10 mouse cellular contexts compared by ENCODE assay signal in genomic region chr8:105820925-105821324, GRCm38 (mm10). TPM values are rescaled to one million over a fixed set of nuclear protein-coding genes. Genes with fewer than 3 reads are reported as not detected.
DNase-seq lines count a peak whose midpoint lies in the region; ATAC-seq and TF ChIP-seq lines count a peak whose summit lies in the region.
"Had no signal": no experiment of that assay in that cellular context is flagged by ENCODE, and none has a peak within 500 bp of the region (broad histone marks: within the 10 kb centered on the region; RNA-seq: fewer than 3 reads in every experiment).

No protein-coding gene starts in this region.

- peak; percentile 46; the same call in 1 of the 2 replicates for ATAC-seq in kidney, embryonic 16.5 days (ENCODE audit: low FRiP score, low TSS enrichment)
- ATAC-seq in intestine, postnatal 0 days, result peak; percentile 41; the same call in 1 of the 2 replicates

- intact Hi-C loops in gastrocnemius, adult 2 months (cut with DNase I), result no loop called here

- peaks cover 5% of the 10 kb centered on the region for H3K4me1 ChIP-seq in kidney, embryonic 16.5 days (ENCODE audit: insufficient read depth, low read length)
- H3K4me1 ChIP-seq in intestine, postnatal 0 days (replicated peaks; ENCODE audit: control insufficient read depth, insufficient read depth, low read length), result peaks cover 2% of the 10 kb centered on the region
- H3K4me1 ChIP-seq in spleen, adult 2 months (ENCODE audit: control insufficient read depth, insufficient read depth, insufficient read length), result peaks cover 2% of the 10 kb centered on the region

- no peak overlapping the region for H3K4me2 ChIP-seq in kidney, embryonic 16.5 days (replicated peaks; ENCODE audit: low read depth, low read length)
- no peak overlapping the region for H3K4me2 ChIP-seq in intestine, postnatal 0 days (replicated peaks; ENCODE audit: low read depth)

- DNase-seq in kidney, postnatal 4 days, result no peak
- DNase-seq in gastrocnemius, adult 2 months, result peak; percentile 82
- no peak for DNase-seq in spleen, adult 2 months (ENCODE audit: low read depth in 1 of 2, low spot score in 2 of 2)
- DNase-seq in adipocyte (ENCODE audit: low spot score), result no peak
- no peak for DNase-seq in thymus, postnatal 4 days
- DNase-seq in kidney, adult 18-20 months, result no peak
- DNase-seq: adrenal gland, postnatal 25 days had no signal

- TF ChIP-seq POLR2A in spleen, adult 2 months (IDR thresholded peaks at IDR 0.05; ENCODE audit: low read depth, low read length), result no peak

- no peak overlapping the region for H3K9ac ChIP-seq in kidney, embryonic 16.5 days (replicated peaks; ENCODE audit: low read length)
- no peak overlapping the region for H3K9ac ChIP-seq in intestine, postnatal 0 days (ENCODE audit: low read depth, low read length)

- peaks cover 34% of the 10 kb centered on the region for H3K36me3 ChIP-seq in kidney, embryonic 16.5 days (ENCODE audit: insufficient read depth, low read length)
- peaks cover 36% of the 10 kb centered on the region for H3K36me3 ChIP-seq in intestine, postnatal 0 days (ENCODE audit: control insufficient read depth, insufficient read depth)
- H3K36me3 ChIP-seq in spleen, adult 2 months (ENCODE audit: control insufficient read depth, insufficient read depth, low read length), result peaks cover 8% of the 10 kb centered on the region

- whole genome bisulfite sequencing in kidney, embryonic 16.5 days, result 100% methylated on average over 1 of the region's 1 CpGs
- 96% methylated on average over 1 of the region's 1 CpGs for WGBS in intestine, postnatal 0 days
- 100% methylated on average over 1 of the region's 1 CpGs for WGBS in spleen, adult 2 months

- H3K27me3 ChIP-seq in kidney, embryonic 16.5 days (ENCODE audit: insufficient read depth, low read length), result no peaks in the 10 kb centered on the region
- H3K27me3 ChIP-seq in intestine, postnatal 0 days (replicated peaks; ENCODE audit: control insufficient read depth, insufficient read depth, low read length), result no peaks in the 10 kb centered on the region
- H3K27me3 ChIP-seq in spleen, adult 2 months (ENCODE audit: control insufficient read depth, insufficient read depth, low read length), result no peaks in the 10 kb centered on the region
- H3K27me3 ChIP-seq: CH12.LX had no signal

- H3K27ac ChIP-seq in kidney, embryonic 16.5 days (ENCODE audit: low read length), result no peak overlapping the region
- H3K27ac ChIP-seq in gastrocnemius, adult 2 months, result peak overlapping the region; percentile 91
- no peak overlapping the region for H3K27ac ChIP-seq in intestine, postnatal 0 days (ENCODE audit: low read depth, low read length)
- peak overlapping the region; percentile 46; the same call in 1 of the 2 replicates for H3K27ac ChIP-seq in spleen, adult 2 months (ENCODE audit: insufficient read depth, low read length)

- no peak; the same call in 1 of the 2 replicates for TF ChIP-seq CTCF in gastrocnemius, adult 2 months (IDR thresholded peaks at IDR 0.05)
- no peak for TF ChIP-seq CTCF in intestine, postnatal 0 days (IDR thresholded peaks at IDR 0.05; ENCODE audit: low read depth)
- no peak for TF ChIP-seq CTCF in spleen, adult 2 months (IDR thresholded peaks at IDR 0.05; ENCODE audit: extremely low read depth, insufficient read depth, insufficient read length, insufficient replicate concordance)

- H3K9me3 ChIP-seq in kidney, embryonic 16.5 days (ENCODE audit: low read length), result no peaks in the 10 kb centered on the region
- no peaks in the 10 kb centered on the region for H3K9me3 ChIP-seq in intestine, postnatal 0 days (ENCODE audit: control insufficient read depth)

- no peak overlapping the region for H3K4me3 ChIP-seq in kidney, embryonic 16.5 days (ENCODE audit: low read length)
- H3K4me3 ChIP-seq in gastrocnemius, adult 2 months, result no peak overlapping the region; the same call in 1 of the 2 replicates
- H3K4me3 ChIP-seq in intestine, postnatal 0 days (ENCODE audit: low read depth, low read length), result no peak overlapping the region
- no peak overlapping the region for H3K4me3 ChIP-seq in spleen, adult 2 months (ENCODE audit: extremely low read depth, insufficient read depth, insufficient read length)

RNA-seq across cellular contexts. Expression of gene Ranbp10, which starts 6.2 kb away (rescaled TPM):
- 10.7 and 13.3 TPM in 2 replicates for polyA plus RNA-seq in kidney, embryonic 16.5 days (2015; fragmentation: Nextera tagmentation; extraction: Ambion mirVana)
- total RNA-seq in gastrocnemius, adult 2 months (2021), result 10 to 100 TPM; 23.0 to 24.3 TPM
- polyA plus RNA-seq in intestine, postnatal 0 days (2015; fragmentation: Nextera tagmentation; extraction: Ambion mirVana), result 4.1 and 4.6 TPM in 2 replicates
- polyA plus RNA-seq in spleen, adult 2 months (2012; rRNA removed), result 50.0 and 59.9 TPM in 2 replicates

RNA-seq across cellular contexts. Expression of gene Tsnaxip1, which starts 6.6 kb away (rescaled TPM):
- polyA plus RNA-seq in kidney, embryonic 16.5 days (2015; fragmentation: Nextera tagmentation; extraction: Ambion mirVana), result 0.21 and 0.24 TPM in 2 replicates
- total RNA-seq in gastrocnemius, adult 2 months (2021), result not detected
- polyA plus RNA-seq in intestine, postnatal 0 days (2015; fragmentation: Nextera tagmentation; extraction: Ambion mirVana), result not detected in 2 replicates
- 0.07 and 0.14 TPM in 2 replicates for polyA plus RNA-seq in spleen, adult 2 months (2012; rRNA removed)
- total RNA-seq: adrenal gland, postnatal 25 days had no signal

RNA-seq across cellular contexts. Expression of gene Cenpt, which starts 32.2 kb away (rescaled TPM):
- 44.7 and 46.3 TPM in 2 replicates for polyA plus RNA-seq in kidney, embryonic 16.5 days (2015; fragmentation: Nextera tagmentation; extraction: Ambion mirVana)
- total RNA-seq in gastrocnemius, adult 2 months (2021), result 1 to 10 TPM; 1.0 to 1.8 TPM
- polyA plus RNA-seq in intestine, postnatal 0 days (2015; fragmentation: Nextera tagmentation; extraction: Ambion mirVana), result 8.5 and 9.3 TPM in 2 replicates
- polyA plus RNA-seq in spleen, adult 2 months (2012; rRNA removed), result 14.2 and 16.4 TPM in 2 replicates

RNA-seq across cellular contexts. Expression of gene Thap11, which starts 34.0 kb away (rescaled TPM):
- polyA plus RNA-seq in kidney, embryonic 16.5 days (2015; fragmentation: Nextera tagmentation; extraction: Ambion mirVana), result 65.2 and 66.1 TPM in 2 replicates
- 10 to 100 TPM; 21.9 to 25.0 TPM for total RNA-seq in gastrocnemius, adult 2 months (2021)
- polyA plus RNA-seq in intestine, postnatal 0 days (2015; fragmentation: Nextera tagmentation; extraction: Ambion mirVana), result 28.3 and 29.2 TPM in 2 replicates
- 33.7 and 41.2 TPM in 2 replicates for polyA plus RNA-seq in spleen, adult 2 months (2012; rRNA removed)

RNA-seq across cellular contexts. Expression of gene Nutf2, which starts 39.5 kb away (rescaled TPM):
- 186 and 242 TPM in 2 replicates for polyA plus RNA-seq in kidney, embryonic 16.5 days (2015; fragmentation: Nextera tagmentation; extraction: Ambion mirVana)
- 10 to 100 TPM; 39.2 to 43.4 TPM for total RNA-seq in gastrocnemius, adult 2 months (2021)
- 87.7 and 97.3 TPM in 2 replicates for polyA plus RNA-seq in intestine, postnatal 0 days (2015; fragmentation: Nextera tagmentation; extraction: Ambion mirVana)
- 13.1 and 14.5 TPM in 2 replicates for polyA plus RNA-seq in spleen, adult 2 months (2012; rRNA removed)

Comparison
In these comparisons a context has a peak if more than half of its experiments do, and no peak if none do; other contexts are left out.
1. H3K27ac ChIP-seq: peak in gastrocnemius, adult 2 months (single experiment) and spleen, adult 2 months (single experiment); none in kidney, embryonic 16.5 days (single experiment) and intestine, postnatal 0 days (single experiment).